Mouse (Mus musculus) brain, embryonic 14.5 days (tissue): ENCODE measurements around the gene Fam117a.

ENCODE experiments used
- CTCF ChIP-seq: fragments of 200-500 bp; IDR thresholded peaks from 2 replicates; pipeline ENCODE4 v1.5.1; 2012; ENCODE audit warnings: inconsistent platforms, mild to moderate bottlenecking, moderate library complexity, borderline replicate concordance; ENCODE audit not compliant: insufficient read depth, insufficient read length; ENCODE audit errors: extremely low read depth
- POLR2A ChIP-seq: fragments of 200-500 bp; IDR thresholded peaks from 2 replicates; pipeline ENCODE4 v1.6.1; 2012; ENCODE audit warnings: mild to moderate bottlenecking, inconsistent platforms, borderline replicate concordance; ENCODE audit not compliant: poor library complexity, insufficient read depth, insufficient read length, severe bottlenecking; ENCODE audit errors: extremely low read depth

- no peak for TF ChIP-seq POLR2A
- TF ChIP-seq CTCF = no peak
Observed at GRCm38 (mm10) chr11:95378926-95379325, 42.1 kb downstream of the Fam117a start.
